Mouse (Mus musculus) heart, embryonic 14.5 days (tissue): ENCODE results near the gene Cntn5. TPM values are rescaled to one million over a fixed set of nuclear protein-coding genes. Genes with fewer than 3 reads are reported as not detected.

Source experiments
- ATAC-seq: fragments of 200-750 bp; cut with Nextera tagmentation; 2 replicates; pipeline ENCODE4 v1.8.0; 2017; ENCODE audit warnings: low read depth, moderate TSS enrichment; ENCODE audit not compliant: insufficient number of reproducible peaks, insufficient read depth, low FRiP score
- H3K27ac ChIP-seq, 2 experiments: fragments of 200-500 bp in 1 of 2; fragments of 300-500 bp in 1 of 2; sonication (generic) in 1 of 2; replicated peaks in 1 of 2; 2 replicates each; pipeline ENCODE4 v1.5.1; 2012 to 2014; ENCODE audit warnings: low read depth in 2 of 2, low read length in 2 of 2, control low read depth in 1 of 2, mild to moderate bottlenecking in 1 of 2, mixed read lengths in 1 of 2; ENCODE audit not compliant: control insufficient read depth in 1 of 2, insufficient read depth in 1 of 2
- H3K27me3 ChIP-seq: fragments of 300-500 bp; sonication (generic); 2 replicates; pipeline ENCODE4 v1.6.1; 2014; ENCODE audit warnings: mild to moderate bottlenecking, low read length, control low read depth; ENCODE audit not compliant: control insufficient read depth, insufficient read depth
- H3K36me3 ChIP-seq: fragments of 300-500 bp; sonication (generic); 2 replicates; pipeline ENCODE4 v1.6.1; 2014; ENCODE audit warnings: mild to moderate bottlenecking, control low read depth, low read length, mixed read lengths; ENCODE audit not compliant: control insufficient read depth, insufficient read depth
- H3K4me1 ChIP-seq, 2 experiments: fragments of 200-500 bp in 1 of 2; fragments of 300-500 bp in 1 of 2; sonication (generic) in 1 of 2; 2 replicates each; pipeline ENCODE4 v1.6.1; 2012 to 2014; ENCODE audit warnings: low read length in 2 of 2, control low read depth in 1 of 2, mixed read lengths in 1 of 2; ENCODE audit not compliant: control insufficient read depth in 2 of 2, insufficient read depth in 2 of 2
- H3K4me2 ChIP-seq: fragments of 300-500 bp; sonication (generic); 2 replicates; pipeline ENCODE4 v1.6.1; 2014; ENCODE audit warnings: mild to moderate bottlenecking, low read length
- H3K4me3 ChIP-seq, 2 experiments: fragments of 200-500 bp in 1 of 2; fragments of 300-500 bp in 1 of 2; sonication (generic) in 1 of 2; 2 replicates each; pipeline ENCODE4 v1.5.1; 2012 to 2014; ENCODE audit warnings: low read length in 2 of 2, mild to moderate bottlenecking in 2 of 2, control low read depth in 1 of 2, low read depth in 1 of 2, moderate library complexity in 1 of 2; ENCODE audit not compliant: control insufficient read depth in 1 of 2, insufficient read depth in 1 of 2
- H3K9ac ChIP-seq: fragments of 300-500 bp; sonication (generic); 2 replicates; pipeline ENCODE4 v1.6.1; 2014; ENCODE audit warnings: mild to moderate bottlenecking, low read length
- H3K9me3 ChIP-seq: fragments of 300-500 bp; sonication (generic); 2 replicates; pipeline ENCODE4 v1.6.1; 2016; ENCODE audit warnings: low read length, control low read depth; ENCODE audit not compliant: control insufficient read depth
- WGBS: fragments of 180-500 bp; shearing (Covaris S2); extraction: QIAGEN DNeasy Blood & Tissue Kit; methylation state at CpG from one replicate; pipeline ENCODE4 v1.1.7; 2014; 5-methylcytosine and 5-hydroxymethylcytosine counted together
- polyA plus RNA-seq: library from polyadenylated mRNA; unstranded; fragments of >200 nt; fragmentation: Nextera tagmentation; extraction: Ambion mirVana; gene quantifications from 2 replicates; pipeline ENCODE4 v1.2.1, GENCODE M21; 2014

The Cntn5 gene
- polyA plus RNA-seq, 1 experiment from 2014 or later: 0.65 TPM

DNA sequence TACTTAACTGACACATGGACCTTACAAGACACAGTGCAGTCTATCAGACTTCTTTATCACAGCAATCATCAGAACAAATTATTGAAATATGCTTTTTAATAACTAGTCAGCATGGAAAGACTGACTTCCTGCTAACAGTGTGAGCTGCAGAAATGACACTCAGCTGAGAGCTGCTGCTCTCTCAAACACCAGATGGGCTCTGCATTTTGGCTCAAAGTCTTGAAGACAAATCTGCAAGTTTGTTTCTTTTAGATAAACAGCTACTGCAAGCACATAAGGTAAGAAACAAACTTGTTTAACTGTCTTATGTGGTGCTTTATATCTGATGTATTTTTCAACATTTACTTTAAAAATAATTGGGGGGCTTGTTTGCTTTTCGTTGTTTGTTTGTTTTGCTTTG, 87.9 kb downstream of the Cntn5 start:
- H3K36me3 ChIP-seq: no peaks in the 10 kb centered on the region
- H3K9me3 ChIP-seq: no peaks in the 10 kb centered on the region
- no peaks in the 10 kb centered on the region for H3K4me1 ChIP-seq
- H3K27ac ChIP-seq: no peak overlapping the region
- WGBS: 72% methylated on average over 1 of the region's 1 CpGs
- H3K27me3 ChIP-seq: no peaks in the 10 kb centered on the region
- H3K4me2 ChIP-seq: no peak overlapping the region
- H3K9ac ChIP-seq: no peak overlapping the region
- no peak for ATAC-seq
- H3K4me3 ChIP-seq: no peak overlapping the region

- no peak overlapping the region for H3K4me3 ChIP-seq
- H3K4me1 ChIP-seq: no peaks in the 10 kb centered on the region
- no peaks in the 10 kb centered on the region for H3K36me3 ChIP-seq
- no peak overlapping the region for H3K9ac ChIP-seq
- 71% methylated on average over 1 of the region's 1 CpGs for WGBS
- H3K27me3 ChIP-seq: no peaks in the 10 kb centered on the region
- no peak overlapping the region for H3K27ac ChIP-seq
- ATAC-seq: no peak
- no peak overlapping the region for H3K4me2 ChIP-seq
- H3K9me3 ChIP-seq: no peaks in the 10 kb centered on the region
These were observed 107.4 kb downstream of the Cntn5 start for GRCm38 (mm10) chr9:10797158-10797557.

- WGBS: 60% methylated on average over 2 of the region's 2 CpGs
- Histone ChIP-seq H3K27me3 (no peaks in the 10 kb centered on the region), H3K36me3 (no peaks in the 10 kb centered on the region), H3K4me2 (no peak overlapping the region), H3K9ac (no peak overlapping the region), H3K9me3 (no peaks in the 10 kb centered on the region), H3K4me3 (no peak overlapping the region), H3K27ac (no peak overlapping the region), H3K4me1 (no peaks in the 10 kb centered on the region)
- no peak for ATAC-seq
These were observed 109.5 kb downstream of the Cntn5 start for GRCm38 (mm10) chr9:10795102-10795501.

GRCm38 (mm10) chr9:10731878-10732277, 172.7 kb downstream of the Cntn5 start:
- no peaks in the 10 kb centered on the region for H3K27me3 ChIP-seq
- no peak for ATAC-seq
- H3K36me3 ChIP-seq: no peaks in the 10 kb centered on the region
- H3K4me3 ChIP-seq: no peak overlapping the region
- no peaks in the 10 kb centered on the region for H3K9me3 ChIP-seq
- no peak overlapping the region for H3K9ac ChIP-seq
- H3K27ac ChIP-seq: no peak overlapping the region
- no peak overlapping the region for H3K4me2 ChIP-seq
- no peaks in the 10 kb centered on the region for H3K4me1 ChIP-seq
- WGBS: 81% methylated on average over 2 of the region's 2 CpGs

- no peak for ATAC-seq
- no peak overlapping the region for H3K9ac ChIP-seq
- 70% methylated on average over 2 of the region's 2 CpGs for WGBS
- no peaks in the 10 kb centered on the region for H3K9me3 ChIP-seq
- no peaks in the 10 kb centered on the region for H3K36me3 ChIP-seq
- H3K4me2 ChIP-seq: no peak overlapping the region
- no peak overlapping the region for H3K27ac ChIP-seq
- no peaks in the 10 kb centered on the region for H3K4me1 ChIP-seq
- no peaks in the 10 kb centered on the region for H3K27me3 ChIP-seq
- no peak overlapping the region for H3K4me3 ChIP-seq
These were observed 180.4 kb downstream of the Cntn5 start for GRCm38 (mm10) chr9:10724191-10724590.

DNA sequence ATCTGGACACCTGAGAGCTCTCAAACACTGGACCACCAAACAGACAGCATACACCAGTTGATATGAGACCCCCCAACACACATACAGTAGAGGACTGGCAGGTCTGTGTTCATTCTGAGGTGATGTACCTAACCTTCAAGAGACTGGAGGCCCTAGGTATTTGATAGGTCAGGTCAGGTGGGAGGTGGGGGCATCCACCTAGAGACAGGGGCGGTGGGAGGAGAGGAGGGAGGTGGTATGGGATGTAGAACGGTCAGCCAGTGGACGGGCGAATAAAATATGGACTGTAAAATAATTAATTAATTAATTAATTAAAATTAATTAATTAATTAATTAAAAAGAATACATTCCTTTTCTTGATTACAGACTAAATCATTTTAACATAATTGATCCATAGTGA, 182.5 kb downstream of the Cntn5 start:
- no peak for ATAC-seq
- no peak overlapping the region for H3K9ac ChIP-seq
- H3K4me3 ChIP-seq: no peak overlapping the region
- no peaks in the 10 kb centered on the region for H3K9me3 ChIP-seq
- no peak overlapping the region for H3K4me2 ChIP-seq
- WGBS: 91% methylated on average over 4 of the region's 4 CpGs
- no peak overlapping the region for H3K27ac ChIP-seq
- no peaks in the 10 kb centered on the region for H3K27me3 ChIP-seq
- H3K36me3 ChIP-seq: no peaks in the 10 kb centered on the region
- no peaks in the 10 kb centered on the region for H3K4me1 ChIP-seq

DNA sequence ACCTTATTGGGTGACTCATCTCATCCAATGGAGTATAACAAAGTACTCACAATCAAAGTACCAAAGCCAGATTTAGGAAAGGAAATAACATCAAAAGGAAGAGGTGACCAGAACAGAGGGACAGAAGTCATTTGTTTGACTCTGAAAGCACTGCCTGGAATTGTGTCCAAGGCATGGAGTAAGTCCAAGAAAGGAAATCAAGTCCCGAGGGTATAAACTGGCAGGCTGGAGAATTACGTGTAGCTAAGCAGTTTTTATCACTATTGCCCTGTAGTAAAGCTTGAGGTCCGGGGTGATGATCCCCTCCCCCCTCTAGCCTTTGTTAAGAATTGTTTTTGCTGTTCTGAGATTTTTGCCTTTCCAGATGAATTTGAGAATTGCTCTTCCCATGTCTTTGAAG, 185.6 kb downstream of the Cntn5 start:
- 45% methylated on average over 3 of the region's 3 CpGs for WGBS
- no peaks in the 10 kb centered on the region for H3K27me3 ChIP-seq
- H3K4me2 ChIP-seq: no peak overlapping the region
- H3K4me3 ChIP-seq: no peak overlapping the region
- no peak overlapping the region for H3K27ac ChIP-seq
- no peaks in the 10 kb centered on the region for H3K4me1 ChIP-seq
- ATAC-seq: no peak
- H3K9ac ChIP-seq: no peak overlapping the region
- no peaks in the 10 kb centered on the region for H3K36me3 ChIP-seq
- no peaks in the 10 kb centered on the region for H3K9me3 ChIP-seq

DNA sequence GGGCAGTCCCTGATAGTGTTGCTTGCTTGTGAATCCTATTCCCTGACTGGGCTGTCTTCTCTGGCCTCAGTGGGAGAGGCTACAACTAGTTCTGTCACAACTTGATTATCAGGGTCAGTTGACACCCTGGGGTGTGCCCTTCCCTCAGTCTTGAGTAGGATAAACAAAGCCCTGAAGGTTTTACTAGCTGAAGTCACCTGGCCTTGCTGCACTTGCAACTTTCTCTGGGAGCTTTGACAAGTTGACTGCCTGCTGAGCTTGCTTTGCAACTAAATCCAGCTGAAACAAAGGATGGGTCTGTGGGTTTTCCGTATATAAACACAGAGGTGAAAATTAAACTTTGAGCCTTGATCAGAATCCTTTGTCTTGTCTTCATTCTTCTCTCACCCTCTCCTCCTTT, 190.9 kb downstream of the Cntn5 start:
- no peaks in the 10 kb centered on the region for H3K4me1 ChIP-seq
- no peak overlapping the region for H3K27ac ChIP-seq
- no peaks in the 10 kb centered on the region for H3K36me3 ChIP-seq
- no peak overlapping the region for H3K4me2 ChIP-seq
- H3K27me3 ChIP-seq: no peaks in the 10 kb centered on the region
- no peaks in the 10 kb centered on the region for H3K9me3 ChIP-seq
- no peak overlapping the region for H3K9ac ChIP-seq
- ATAC-seq: no peak
- WGBS: 4% methylated on average over 1 of the region's 1 CpGs
- no peak overlapping the region for H3K4me3 ChIP-seq
